Mouse (Mus musculus): ENCODE data around the gene Olfr553. TPM values are rescaled to one million over a fixed set of nuclear protein-coding genes. Genes with fewer than 3 reads are reported as not detected.
"Not testable (repeated sequence)": the region's sequence is repeated elsewhere in the genome, so short reads cannot be mapped to it uniquely, and the experiment has no call there.

Olfr553 gene
- total and polyA plus RNA-seq, 3 experiments = 0.22 TPM; not detected in 2

DNA sequence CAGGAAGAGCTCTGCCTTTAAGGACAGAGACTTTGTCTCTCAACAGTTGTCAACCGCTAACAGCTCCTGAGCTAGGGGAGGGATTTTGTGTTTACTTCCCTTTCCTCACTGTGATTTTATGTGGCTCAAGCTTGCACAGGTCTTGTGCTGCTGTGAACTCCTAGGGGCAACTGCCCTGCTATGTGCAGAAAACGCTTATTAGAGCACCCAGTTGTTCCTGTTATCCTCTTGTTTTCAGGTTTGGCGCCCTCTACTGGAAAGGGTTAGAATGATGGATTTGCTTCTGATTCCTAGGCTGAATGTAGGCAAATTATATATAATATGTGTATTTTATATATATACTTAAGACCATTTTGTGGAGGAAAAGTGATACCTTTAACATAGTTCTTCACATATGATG lies 18.6 kb upstream of the Olfr553 start:
- peak; percentile 2 for DNase-seq (ENCODE audit: low spot score)
- H3K9me3 ChIP-seq (replicated peaks) = no peaks in the 10 kb centered on the region
- H3K27me3 ChIP-seq (ENCODE audit: insufficient read depth, low read length) = no peaks in the 10 kb centered on the region
- no peak for ATAC-seq (ENCODE audit: extremely low read depth, insufficient number of reproducible peaks, low FRiP score, poor library complexity, severe bottlenecking)
- H3K4me3 ChIP-seq (ENCODE audit: low read depth, low read length) = no peak overlapping the region
- no peaks in the 10 kb centered on the region for H3K36me3 ChIP-seq (replicated peaks)
- TF ChIP-seq GATA2 (IDR thresholded peaks at IDR 0.05; ENCODE audit: borderline replicate concordance, low read depth, low read length) (no peak), CTCF (IDR thresholded peaks at IDR 0.05; ENCODE audit: low read depth, low read length) (0 out of 2 replicates have a peak, but pooled peaks have one; percentile 9)
- no peaks in the 10 kb centered on the region for H3K4me1 ChIP-seq (ENCODE audit: insufficient read depth, low read depth, low read length)

DNA sequence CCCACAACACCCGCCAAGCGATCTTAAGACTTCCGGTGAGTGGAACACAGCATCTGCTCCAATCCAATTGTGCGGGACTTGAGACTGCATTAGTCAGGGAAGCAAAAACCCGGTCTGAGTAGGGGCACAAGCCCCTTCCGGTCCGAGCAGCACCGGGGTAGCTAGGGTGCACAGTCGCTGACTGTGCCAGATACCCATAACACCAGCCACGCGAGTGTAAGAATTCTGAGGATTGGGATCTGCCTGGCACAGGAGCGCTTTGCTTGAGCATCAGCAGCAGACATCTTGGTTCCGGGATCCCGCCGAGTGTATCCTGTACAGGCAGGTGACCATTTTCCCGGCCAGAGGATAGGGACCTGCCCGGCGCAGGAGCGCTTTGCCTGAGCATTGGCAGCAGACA lies 2.4 kb upstream of the Olfr553 start:
- H3K4me1 ChIP-seq (ENCODE audit: insufficient read depth, low read depth, low read length); H3K9me3 ChIP-seq (replicated peaks); H3K4me3 ChIP-seq (ENCODE audit: low read depth, low read length); ATAC-seq (ENCODE audit: extremely low read depth, insufficient number of reproducible peaks, low FRiP score, poor library complexity, severe bottlenecking); H3K36me3 ChIP-seq (replicated peaks); DNase-seq (ENCODE audit: low spot score); H3K27me3 ChIP-seq (ENCODE audit: insufficient read depth, low read length): not testable (repeated sequence)

DNA sequence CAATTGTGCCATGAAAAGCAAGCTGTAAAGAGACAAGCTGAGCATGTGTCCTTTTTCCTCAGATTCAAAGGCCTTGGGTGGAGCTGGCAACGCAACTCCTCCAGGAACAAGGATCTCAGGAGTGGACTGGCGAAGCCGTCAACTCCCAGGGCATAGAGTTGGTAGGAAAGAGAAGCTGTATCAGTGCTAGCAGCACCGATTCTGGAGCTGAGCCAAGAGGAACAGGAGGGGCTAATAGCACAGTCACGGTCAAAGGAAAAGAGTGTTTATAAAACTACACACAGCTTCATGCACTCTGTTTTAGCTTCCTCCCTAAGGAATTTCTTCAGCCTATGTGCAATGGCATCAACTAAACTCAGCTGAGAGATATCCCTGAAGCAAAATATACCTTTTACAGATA lies 1.6 kb upstream of the Olfr553 start:
- Histone ChIP-seq H3K36me3 (replicated peaks) (no peaks in the 10 kb centered on the region), H3K4me3 (ENCODE audit: low read depth, low read length) (no peak overlapping the region), H3K4me1 (ENCODE audit: insufficient read depth, low read depth, low read length) (no peaks in the 10 kb centered on the region), H3K9me3 (replicated peaks) (no peaks in the 10 kb centered on the region), H3K27me3 (ENCODE audit: insufficient read depth, low read length) (no peaks in the 10 kb centered on the region)
- DNase-seq (ENCODE audit: low spot score) = no peak
- TF ChIP-seq CTCF (IDR thresholded peaks at IDR 0.05; ENCODE audit: low read depth, low read length) = no peak
- TF ChIP-seq GATA2 (IDR thresholded peaks at IDR 0.05; ENCODE audit: borderline replicate concordance, low read depth, low read length) = no peak
- no peak for TF ChIP-seq GATA1 (IDR thresholded peaks at IDR 0.05; ENCODE audit: borderline replicate concordance, low read length)
- TF ChIP-seq TAL1 (conservative IDR thresholded peaks at IDR 0.05; ENCODE audit: low read depth, low read length) = no peak
- TF ChIP-seq POLR2AphosphoS5 (IDR thresholded peaks at IDR 0.05; ENCODE audit: insufficient replicate concordance, low read depth, low read length) = no peak
- ATAC-seq (ENCODE audit: extremely low read depth, insufficient number of reproducible peaks, low FRiP score, poor library complexity, severe bottlenecking) = no peak

DNA sequence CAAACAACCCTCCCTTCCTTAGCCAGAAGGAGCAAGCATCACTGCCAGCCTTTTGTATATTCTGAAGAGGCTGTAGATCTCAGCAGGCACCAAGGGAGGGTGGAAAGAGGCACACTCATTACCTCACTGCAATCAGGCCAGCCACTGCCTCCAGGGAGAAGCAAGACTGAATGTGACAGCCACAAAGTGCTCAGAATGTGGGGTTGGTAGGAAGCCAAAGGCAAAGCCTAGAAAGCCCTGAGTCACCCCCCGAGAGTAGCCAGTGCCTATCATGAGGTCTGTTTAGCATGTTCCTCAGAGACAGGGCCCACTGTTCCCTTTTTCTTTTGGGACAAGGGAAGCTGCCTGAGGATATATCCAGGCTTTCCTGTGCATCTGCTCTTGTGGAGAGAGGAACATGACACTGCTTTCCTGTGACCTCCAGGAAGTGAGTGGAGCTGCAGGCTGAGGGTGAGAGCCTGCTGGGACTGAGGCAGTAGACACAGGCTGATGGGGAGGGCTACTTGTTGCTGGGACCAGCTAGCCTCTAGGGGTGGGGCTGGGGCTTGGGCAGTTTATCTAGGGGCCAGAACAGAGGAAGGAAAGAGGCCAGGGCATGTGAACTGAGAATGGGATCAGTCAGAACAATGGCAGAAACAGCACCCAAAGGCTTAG lies 20.5 kb downstream of the Olfr553 start, which contains the start of gene Olfr552:
Olfr552 (plus strand) TSS at position 393 of the 654 bp plus-strand sequence.
- H3K27me3 ChIP-seq (ENCODE audit: insufficient read depth, low read length) = peaks cover 4% of the 10 kb centered on the region; the same call in 1 of the 2 replicates
- ATAC-seq (ENCODE audit: extremely low read depth, insufficient number of reproducible peaks, low FRiP score, poor library complexity, severe bottlenecking) (no peak), DNase-seq (ENCODE audit: low spot score) (no peak)
- no peaks in the 10 kb centered on the region for H3K9me3 ChIP-seq (replicated peaks)
- no peak within 1 kb of the TSS for H3K4me3 ChIP-seq (ENCODE audit: low read depth, low read length)
- no peaks in the 10 kb centered on the region for H3K4me1 ChIP-seq (ENCODE audit: insufficient read depth, low read depth, low read length)
- no peak for TF ChIP-seq TAL1 (conservative IDR thresholded peaks at IDR 0.05; ENCODE audit: low read depth, low read length)
- TF ChIP-seq POLR2AphosphoS5 (IDR thresholded peaks at IDR 0.05; ENCODE audit: insufficient replicate concordance, low read depth, low read length) = no peak
- TF ChIP-seq GATA1 (IDR thresholded peaks at IDR 0.05; ENCODE audit: borderline replicate concordance, low read length) = no peak
- no peak for TF ChIP-seq CTCF (IDR thresholded peaks at IDR 0.05; ENCODE audit: low read depth, low read length)
- no peak for TF ChIP-seq GATA2 (IDR thresholded peaks at IDR 0.05; ENCODE audit: borderline replicate concordance, low read depth, low read length)
- H3K36me3 ChIP-seq (replicated peaks) = no peaks in the 10 kb centered on the region

DNA sequence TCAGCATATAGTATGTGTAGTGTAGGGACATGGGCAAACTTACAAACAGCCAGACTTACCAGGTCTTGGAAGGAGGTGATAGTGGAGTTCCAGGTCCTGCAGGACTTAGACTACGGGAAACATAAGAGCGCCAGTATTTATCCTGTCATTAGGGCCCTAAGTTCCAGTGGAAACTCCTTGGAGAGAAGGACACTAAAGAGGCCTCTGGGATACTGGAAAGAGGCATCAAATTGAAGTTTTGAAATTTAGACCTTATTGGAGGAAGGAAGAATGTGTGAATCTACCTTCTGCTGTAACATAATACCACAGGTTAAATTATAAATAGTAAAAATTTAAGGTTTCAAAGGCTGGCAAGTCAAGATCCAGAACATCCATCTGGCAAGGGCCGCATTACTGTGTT lies 26.2 kb downstream of the Olfr553 start, which contains the start of gene Olfr551:
Olfr551 (minus strand) TSS at position 101 of the 400 bp plus-strand sequence.
- no peak for DNase-seq (ENCODE audit: low spot score)
- H3K9me3 ChIP-seq (replicated peaks) = no peaks in the 10 kb centered on the region
- no peak for ATAC-seq (ENCODE audit: extremely low read depth, insufficient number of reproducible peaks, low FRiP score, poor library complexity, severe bottlenecking)
- no peaks in the 10 kb centered on the region for H3K36me3 ChIP-seq (replicated peaks)
- no peaks in the 10 kb centered on the region for H3K4me1 ChIP-seq (ENCODE audit: insufficient read depth, low read depth, low read length)
- H3K27me3 ChIP-seq (ENCODE audit: insufficient read depth, low read length) = no peaks in the 10 kb centered on the region
- H3K4me3 ChIP-seq (ENCODE audit: low read depth, low read length) = no peak within 1 kb of the TSS
- TF ChIP-seq POLR2AphosphoS5 (IDR thresholded peaks at IDR 0.05; ENCODE audit: insufficient replicate concordance, low read depth, low read length) = no peak
- TF ChIP-seq GATA2 (IDR thresholded peaks at IDR 0.05; ENCODE audit: borderline replicate concordance, low read depth, low read length) = no peak
- no peak for TF ChIP-seq TAL1 (conservative IDR thresholded peaks at IDR 0.05; ENCODE audit: low read depth, low read length)
- no peak for TF ChIP-seq GATA1 (IDR thresholded peaks at IDR 0.05; ENCODE audit: borderline replicate concordance, low read length)
- no peak for TF ChIP-seq CTCF (IDR thresholded peaks at IDR 0.05; ENCODE audit: low read depth, low read length)

DNA sequence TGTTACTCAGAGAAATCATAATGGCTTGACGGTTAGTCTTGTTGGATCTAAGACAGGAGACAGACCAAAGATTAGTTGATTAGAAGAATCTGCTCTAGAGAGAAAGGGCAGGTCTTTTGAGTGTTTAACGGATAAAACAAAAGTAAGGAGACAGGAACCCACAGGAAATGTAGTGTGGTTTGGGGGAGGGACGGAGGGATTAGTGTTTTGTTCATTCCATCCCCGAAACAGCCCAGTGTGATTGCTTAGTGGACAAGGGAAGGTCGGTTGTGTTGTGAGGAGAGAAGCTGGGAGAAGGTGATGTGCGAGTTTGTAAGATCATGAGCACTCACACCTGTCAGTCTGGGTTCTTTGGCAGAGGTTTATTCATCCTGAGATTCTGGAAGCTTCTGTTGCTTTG lies 42.0 kb downstream of the Olfr553 start:
- ATAC-seq (ENCODE audit: extremely low read depth, insufficient number of reproducible peaks, low FRiP score, poor library complexity, severe bottlenecking) = no peak

More for the DNA sequence above, 42.0 kb downstream of the Olfr553 start:
- Histone ChIP-seq H3K36me3 (replicated peaks) (no peaks in the 10 kb centered on the region), H3K4me3 (ENCODE audit: low read depth, low read length) (no peak overlapping the region), H3K9me3 (replicated peaks) (no peaks in the 10 kb centered on the region), H3K4me1 (ENCODE audit: insufficient read depth, low read depth, low read length) (no peaks in the 10 kb centered on the region), H3K27me3 (ENCODE audit: insufficient read depth, low read length) (peaks cover 12% of the 10 kb centered on the region)
- DNase-seq (ENCODE audit: low spot score) = no peak
- no peak for TF ChIP-seq GATA1 (IDR thresholded peaks at IDR 0.05; ENCODE audit: borderline replicate concordance, low read length)
- TF ChIP-seq POLR2AphosphoS5 (IDR thresholded peaks at IDR 0.05; ENCODE audit: insufficient replicate concordance, low read depth, low read length) = no peak
- no peak for TF ChIP-seq TAL1 (conservative IDR thresholded peaks at IDR 0.05; ENCODE audit: low read depth, low read length)
- TF ChIP-seq GATA2 (IDR thresholded peaks at IDR 0.05; ENCODE audit: borderline replicate concordance, low read depth, low read length) = no peak
- no peak for TF ChIP-seq CTCF (IDR thresholded peaks at IDR 0.05; ENCODE audit: low read depth, low read length)
